Mouse (Mus musculus): ENCODE data around the gene Gm15448.
"Not testable (repeated sequence)": the region's sequence is repeated elsewhere in the genome, so short reads cannot be mapped to it uniquely, and the experiment has no call there.

Gene Gm15448

GRCm38 (mm10) chr7:3825599-3825998 is at the start of gene Gm15448:
TSS of gene Gm15448 (minus strand) at chr7:3825687.
- not testable (repeated sequence) for DNase-seq (ENCODE audit: inconsistent age in 2 of 2, low spot score in 1 of 2)

GRCm38 (mm10) chr7:3875032-3875431 is 49.5 kb upstream of the Gm15448 start:
- DNase-seq (ENCODE audit: inconsistent age in 2 of 2, low spot score in 1 of 2), result not testable (repeated sequence)

GRCm38 (mm10) chr7:3844951-3845350 is 19.5 kb upstream of the Gm15448 start, which contains the start of gene Pira2:
TSS of gene Pira2 (minus strand) at chr7:3845051.
- not testable (repeated sequence) for DNase-seq (ENCODE audit: inconsistent age in 2 of 2, low spot score in 1 of 2)

- not testable (repeated sequence) for DNase-seq (ENCODE audit: inconsistent age in 2 of 2, low spot score in 1 of 2)
These were observed 12.4 kb upstream of the Gm15448 start for GRCm38 (mm10) chr7:3837854-3838253.

- not testable (repeated sequence) for DNase-seq (ENCODE audit: inconsistent age in 2 of 2, low spot score in 1 of 2)
These were observed 5.1 kb upstream of the Gm15448 start for GRCm38 (mm10) chr7:3830633-3831032.

- DNase-seq (ENCODE audit: inconsistent age in 2 of 2, low spot score in 1 of 2), result peak in 1 of 2 experiments; percentile 24
These were observed 13.6 kb downstream of the Gm15448 start for GRCm38 (mm10) chr7:3811912-3812311.

- peak in 1 of 2 experiments; percentile 13 for DNase-seq (ENCODE audit: inconsistent age in 2 of 2, low spot score in 1 of 2)
These were observed 22.6 kb downstream of the Gm15448 start for GRCm38 (mm10) chr7:3802935-3803334.

- peak in 1 of 2 experiments; percentile 13 for DNase-seq (ENCODE audit: inconsistent age in 2 of 2, low spot score in 1 of 2)
These were observed 25.5 kb downstream of the Gm15448 start for GRCm38 (mm10) chr7:3799940-3800339.

- DNase-seq (ENCODE audit: inconsistent age in 2 of 2, low spot score in 1 of 2), result not testable (repeated sequence)
These were observed 29.2 kb downstream of the Gm15448 start for GRCm38 (mm10) chr7:3796286-3796685.

All from adrenal gland, adult (tissue).